Mouse (Mus musculus) spleen, postnatal 10 days (tissue): ENCODE measurements around the gene Gm10447.

Source experiments
- DNase-seq, 2 experiments: peaks; one replicate each; pipeline ENCODE4 v3.0.0; 2021 to 2022; ENCODE audit warnings: low spot score in 2 of 2

The Gm10447 gene

GRCm38 (mm10) chr11:53479171-53479782, 22.4 kb upstream of the Gm10447 start:
- DNase-seq, result peak; percentile 55 to 77

GRCm38 (mm10) chr11:53478383-53479170, 21.7 kb upstream of the Gm10447 start:
- peak; percentile 56 to 57 for DNase-seq

- no peak for DNase-seq
Observed at GRCm38 (mm10) chr11:53477833-53478232, 20.9 kb upstream of the Gm10447 start.

- no peak for DNase-seq
Observed at GRCm38 (mm10) chr11:53475620-53476019, 18.7 kb upstream of the Gm10447 start.

DNA sequence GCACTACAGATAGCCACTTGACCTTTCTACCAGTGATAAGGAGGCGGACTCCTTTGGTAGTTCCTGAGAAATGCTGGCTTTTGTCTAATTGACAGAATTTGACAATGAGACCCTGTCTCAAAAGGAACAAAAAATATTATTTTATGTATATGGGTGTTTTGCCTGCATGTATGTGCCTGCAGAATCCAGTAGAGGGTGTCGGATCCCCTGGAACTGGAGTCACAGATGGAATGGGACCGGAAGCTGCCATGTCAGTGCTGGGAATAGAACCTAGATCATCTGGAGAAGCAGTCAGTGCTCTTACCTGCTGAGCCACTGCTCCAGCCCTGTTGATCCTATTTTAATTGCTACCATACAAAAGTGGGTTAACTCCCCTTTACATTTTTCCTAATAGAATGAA, 15.8 kb upstream of the Gm10447 start:
- no peak for DNase-seq

GRCm38 (mm10) chr11:53469968-53470695, 13.2 kb upstream of the Gm10447 start, which contains the start of gene Gm9837:
Gene Gm9837 (minus strand): TSS chr11:53470479.
- DNase-seq, result peak; percentile 91 to 94

GRCm38 (mm10) chr11:53469294-53469967, 12.5 kb upstream of the Gm10447 start:
- no peak for DNase-seq

DNA sequence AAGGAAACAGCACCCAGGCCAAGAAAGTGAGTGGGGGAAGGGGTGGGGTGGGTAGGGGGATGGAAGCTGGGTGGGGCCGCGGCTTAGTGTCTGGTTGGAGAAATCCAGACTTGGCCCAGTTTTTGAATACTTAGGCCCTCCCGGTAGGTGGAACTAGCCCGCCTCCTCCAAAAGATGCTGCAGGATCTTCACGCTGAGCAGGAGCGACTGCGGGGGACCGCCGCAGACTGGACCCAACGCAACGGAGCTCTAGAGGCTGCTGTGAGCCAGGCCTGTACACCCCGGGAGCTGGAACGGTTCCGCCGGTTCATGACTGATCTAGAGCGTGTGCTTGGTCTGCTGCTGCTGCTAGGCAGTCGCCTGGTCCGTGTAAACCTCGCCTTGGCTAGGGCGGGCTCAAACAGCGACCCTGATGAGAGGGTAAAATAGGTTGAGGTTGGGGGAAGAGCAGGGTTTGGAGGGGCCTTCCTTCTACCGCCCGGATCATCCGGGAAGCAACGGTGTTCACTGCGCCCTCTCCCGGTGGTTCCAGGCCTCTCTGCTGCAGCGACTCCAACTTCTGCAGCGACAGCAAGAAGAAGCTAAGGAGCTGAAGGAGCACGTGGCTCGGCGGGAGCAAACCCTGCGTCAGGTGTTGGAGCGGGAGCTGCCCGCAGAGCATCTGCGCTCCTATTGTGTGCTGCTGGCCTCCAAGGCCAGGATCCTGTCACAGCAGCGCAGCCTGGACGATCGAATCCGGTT, 9.5 kb upstream of the Gm10447 start:
- DNase-seq, result peak; percentile 38 to 77

GRCm38 (mm10) chr11:53463551-53464424, 6.9 kb upstream of the Gm10447 start:
- no peak for DNase-seq

DNA sequence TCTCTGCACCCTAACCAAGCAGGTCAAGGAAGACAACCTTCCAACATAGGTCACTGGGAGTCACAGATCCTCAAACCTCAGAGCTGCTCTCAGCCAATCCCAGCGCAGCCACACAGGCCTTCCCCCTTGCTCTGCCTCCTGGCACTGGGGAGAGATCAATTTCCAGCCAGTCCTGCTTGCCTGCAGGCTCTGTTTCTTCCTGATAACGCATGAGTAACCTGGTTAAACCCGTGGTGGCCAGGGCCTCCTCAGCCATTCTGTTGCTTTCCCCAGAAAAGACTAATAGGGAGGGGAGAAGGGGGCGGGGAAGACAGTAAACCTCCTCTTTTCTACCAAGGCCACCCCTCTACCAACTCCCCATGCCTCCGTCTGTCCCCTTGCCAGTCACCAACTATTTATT, 4.8 kb upstream of the Gm10447 start:
- DNase-seq, result no peak

- no peak for DNase-seq
Observed at GRCm38 (mm10) chr11:53460192-53460591, 3.3 kb upstream of the Gm10447 start.

- DNase-seq, result no peak
Observed at GRCm38 (mm10) chr11:53458996-53459395, 2.1 kb upstream of the Gm10447 start.

DNA sequence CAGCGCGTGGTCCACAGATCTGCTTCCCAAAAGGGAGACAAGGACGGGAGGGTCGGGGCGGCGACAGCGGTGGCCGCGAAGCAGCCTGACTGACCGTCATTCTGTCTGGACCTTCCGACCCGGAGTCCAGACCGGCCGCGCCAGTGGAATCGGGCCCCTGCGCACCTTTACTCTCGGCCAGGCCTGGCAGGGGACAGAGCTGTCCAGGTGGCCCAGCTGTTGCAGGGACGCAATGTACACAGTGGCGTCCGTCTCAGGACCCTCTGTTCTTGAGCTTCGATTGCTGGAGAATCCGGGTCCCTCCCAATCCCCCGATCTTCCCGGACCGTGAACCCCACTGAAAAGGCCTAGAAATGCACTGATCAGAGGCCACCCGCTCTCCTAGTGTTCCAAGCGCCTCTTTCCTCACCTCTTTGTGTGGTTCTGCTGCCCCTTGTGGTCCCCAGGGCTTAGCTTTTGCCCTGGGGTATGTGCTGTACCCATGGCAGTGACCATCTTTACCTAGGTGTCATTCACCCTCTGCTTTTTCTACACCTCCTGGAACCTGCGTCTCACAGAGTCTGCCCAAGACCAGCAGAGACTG, 553 bp upstream of the Gm10447 start:
- no peak for DNase-seq

- DNase-seq, result no peak
Observed at GRCm38 (mm10) chr11:53453031-53453430, 3.9 kb downstream of the Gm10447 start.

- DNase-seq, result no peak
Observed at GRCm38 (mm10) chr11:53452396-53452795, 4.5 kb downstream of the Gm10447 start.

DNA sequence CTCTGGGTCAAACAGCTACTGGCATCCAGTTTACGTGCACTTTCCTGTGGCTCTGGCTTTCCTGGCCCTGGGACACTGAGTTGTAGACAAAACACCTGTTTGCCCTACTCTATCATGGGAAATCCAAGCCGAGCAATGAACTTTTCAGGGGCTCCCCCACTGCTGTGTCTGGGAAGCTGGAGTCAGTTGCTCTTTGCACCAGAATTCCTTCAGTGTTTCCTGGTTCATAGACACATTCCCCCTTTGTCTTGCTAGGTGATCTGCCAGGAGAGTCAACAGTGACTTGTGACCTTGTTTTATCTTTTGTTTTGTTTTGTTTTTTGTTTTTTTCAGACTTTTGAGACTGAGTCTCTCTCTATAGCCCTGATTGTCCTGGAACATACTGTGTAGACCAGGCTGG, 5.5 kb downstream of the Gm10447 start:
- no peak for DNase-seq

GRCm38 (mm10) chr11:53450070-53450705, 6.7 kb downstream of the Gm10447 start:
- DNase-seq, result no peak

- no peak for DNase-seq
Observed at GRCm38 (mm10) chr11:53448529-53448928, 8.4 kb downstream of the Gm10447 start.

GRCm38 (mm10) chr11:53447996-53448395, 8.9 kb downstream of the Gm10447 start:
- no peak for DNase-seq
